Mouse (Mus musculus) forebrain, embryonic 16.5 days (tissue): Measurements from ENCODE around the gene Nr1h3. TPM values are rescaled to one million over a fixed set of nuclear protein-coding genes. Genes with fewer than 3 reads are reported as not detected.

Experiments
- ATAC-seq: fragments of 200-750 bp; cut with Nextera tagmentation; 2 replicates; pipeline ENCODE4 v1.8.0; 2017; ENCODE audit warnings: mild to moderate bottlenecking, moderate library complexity
- H3K27ac ChIP-seq: fragments of 300-500 bp; sonication (generic); 2 replicates; pipeline ENCODE4 v1.5.1; 2014; ENCODE audit warnings: low read length, control low read depth
- H3K27me3 ChIP-seq: fragments of 300-500 bp; sonication (generic); replicated peaks from 2 replicates; pipeline ENCODE4 v1.6.1; 2014; ENCODE audit warnings: low read length; ENCODE audit not compliant: control insufficient read depth, insufficient read depth
- H3K36me3 ChIP-seq: fragments of 300-500 bp; sonication (generic); 2 replicates; pipeline ENCODE4 v1.6.1; 2014; ENCODE audit not compliant: control insufficient read depth, insufficient read depth
- H3K4me1 ChIP-seq: fragments of 300-500 bp; sonication (generic); replicated peaks from 2 replicates; pipeline ENCODE4 v1.6.1; 2014; ENCODE audit warnings: low read length; ENCODE audit not compliant: control insufficient read depth, insufficient read depth
- H3K4me2 ChIP-seq: fragments of 300-500 bp; sonication (generic); 2 replicates; pipeline ENCODE4 v1.6.1; 2014; ENCODE audit warnings: mild to moderate bottlenecking, low read length, control low read depth
- H3K4me3 ChIP-seq: fragments of 300-500 bp; sonication (generic); replicated peaks from 2 replicates; pipeline ENCODE4 v1.5.1; 2014; ENCODE audit warnings: mild to moderate bottlenecking, low read length, control low read depth
- H3K9ac ChIP-seq: fragments of 300-500 bp; sonication (generic); replicated peaks from 2 replicates; pipeline ENCODE4 v1.6.1; 2014; ENCODE audit warnings: low read depth, low read length, control low read depth
- H3K9me3 ChIP-seq: fragments of 300-500 bp; sonication (generic); 2 replicates; pipeline ENCODE4 v1.6.1; 2016; ENCODE audit warnings: low read length; ENCODE audit not compliant: control insufficient read depth
- WGBS: fragments of 180-500 bp; shearing (Covaris S2); extraction: QIAGEN DNeasy Blood & Tissue Kit; methylation state at CpG from one replicate; pipeline ENCODE4 v1.1.7; 2014; 5-methylcytosine and 5-hydroxymethylcytosine counted together
- polyA plus RNA-seq: library from polyadenylated mRNA; unstranded; fragments of >200 nt; fragmentation: Nextera tagmentation; extraction: Ambion mirVana; gene quantifications from 2 replicates; pipeline ENCODE4 v1.2.1, GENCODE M21; 2015

The Nr1h3 gene
- polyA plus RNA-seq, 1 experiment from 2014 or later: 2.6 TPM

- no peaks in the 10 kb centered on the region for H3K4me1 ChIP-seq
- no peak overlapping the region for H3K4me2 ChIP-seq
- no peak overlapping the region for H3K9ac ChIP-seq
- H3K9me3 ChIP-seq: no peaks in the 10 kb centered on the region
- H3K27me3 ChIP-seq: no peaks in the 10 kb centered on the region
- H3K36me3 ChIP-seq: peaks cover 3% of the 10 kb centered on the region; the same call in 1 of the 2 replicates
- H3K27ac ChIP-seq: no peak overlapping the region
- ATAC-seq: no peak
- no peak overlapping the region for H3K4me3 ChIP-seq
- 87% methylated on average over 2 of the region's 2 CpGs for WGBS
These were observed 27.1 kb upstream of the Nr1h3 start for GRCm38 (mm10) chr2:91229735-91230134.

DNA sequence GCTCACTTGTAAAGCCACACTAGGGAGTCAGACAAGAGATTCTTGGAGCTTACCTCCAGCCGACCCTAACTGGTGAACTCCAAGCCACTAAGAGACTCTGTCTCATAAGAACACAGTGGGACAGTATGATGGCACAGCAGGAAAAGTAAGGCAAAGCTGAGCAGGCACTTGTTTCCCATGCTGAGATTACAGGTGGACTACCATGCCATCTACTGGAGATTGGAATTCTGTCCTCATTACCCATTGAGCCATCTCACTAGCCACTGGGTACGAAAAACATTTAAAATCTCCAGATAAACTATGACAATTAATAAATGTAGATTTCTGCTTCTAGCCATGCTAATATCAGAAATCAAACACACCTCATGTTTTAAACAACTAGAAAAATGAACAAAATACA is 21.0 kb upstream of the Nr1h3 start:
- 79% methylated on average over 2 of the region's 2 CpGs for WGBS

GRCm38 (mm10) chr2:91220501-91220900 is 17.9 kb upstream of the Nr1h3 start:
- H3K9me3 ChIP-seq: no peaks in the 10 kb centered on the region
- no peak overlapping the region for H3K4me3 ChIP-seq
- no peak for ATAC-seq
- H3K27ac ChIP-seq: no peak overlapping the region
- no peak overlapping the region for H3K9ac ChIP-seq
- WGBS: 98% methylated on average over 3 of the region's 3 CpGs
- H3K4me1 ChIP-seq: 0 out of 2 replicates have a peak, but pooled peaks cover 2% of the 10 kb centered on the region
- no peaks in the 10 kb centered on the region for H3K36me3 ChIP-seq
- no peaks in the 10 kb centered on the region for H3K27me3 ChIP-seq
- no peak overlapping the region for H3K4me2 ChIP-seq

More for the DNA sequence above, 21.0 kb upstream of the Nr1h3 start:
- no peak overlapping the region for H3K4me3 ChIP-seq
- no peak overlapping the region for H3K4me2 ChIP-seq
- H3K9ac ChIP-seq: no peak overlapping the region
- no peaks in the 10 kb centered on the region for H3K36me3 ChIP-seq
- no peak overlapping the region for H3K27ac ChIP-seq
- no peaks in the 10 kb centered on the region for H3K4me1 ChIP-seq
- no peaks in the 10 kb centered on the region for H3K9me3 ChIP-seq
- H3K27me3 ChIP-seq: no peaks in the 10 kb centered on the region
- ATAC-seq: no peak

GRCm38 (mm10) chr2:91217032-91217431 is 14.4 kb upstream of the Nr1h3 start:
- 0 out of 2 replicates have a peak, but pooled peaks cover 2% of the 10 kb centered on the region for H3K4me1 ChIP-seq
- no peaks in the 10 kb centered on the region for H3K9me3 ChIP-seq
- H3K27ac ChIP-seq: no peak overlapping the region
- WGBS: 43% methylated on average over 4 of the region's 4 CpGs
- H3K36me3 ChIP-seq: peaks cover 8% of the 10 kb centered on the region; the same call in 1 of the 2 replicates
- H3K4me3 ChIP-seq: no peak overlapping the region
- H3K4me2 ChIP-seq: no peak overlapping the region
- ATAC-seq: no peak
- H3K9ac ChIP-seq: no peak overlapping the region
- no peaks in the 10 kb centered on the region for H3K27me3 ChIP-seq

DNA sequence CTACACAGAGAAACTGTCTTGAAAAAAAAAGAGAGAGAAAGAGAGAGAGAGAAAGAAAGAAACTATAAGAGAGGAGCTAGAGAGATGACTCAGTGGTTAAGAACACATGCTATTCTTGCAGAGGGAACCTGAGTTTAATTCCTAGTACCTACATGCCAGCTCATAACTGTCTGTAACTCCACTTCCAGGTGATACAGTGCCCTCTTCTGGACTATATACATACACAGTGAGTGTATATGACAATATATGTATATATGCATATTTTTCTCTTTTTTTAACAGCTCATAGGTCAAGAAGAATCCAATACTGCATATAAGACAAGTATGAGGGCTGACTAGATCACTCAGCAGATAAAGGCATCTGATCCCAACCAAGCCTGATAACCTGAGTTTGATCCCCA is 10.7 kb upstream of the Nr1h3 start:
- Histone ChIP-seq H3K27ac (no peak overlapping the region), H3K9ac (no peak overlapping the region), H3K4me2 (no peak overlapping the region), H3K36me3 (peaks cover 33% of the 10 kb centered on the region), H3K27me3 (no peaks in the 10 kb centered on the region), H3K4me3 (no peak overlapping the region), H3K4me1 (0 out of 2 replicates have a peak, but pooled peaks cover 2% of the 10 kb centered on the region), H3K9me3 (no peaks in the 10 kb centered on the region)
- no peak for ATAC-seq

DNA sequence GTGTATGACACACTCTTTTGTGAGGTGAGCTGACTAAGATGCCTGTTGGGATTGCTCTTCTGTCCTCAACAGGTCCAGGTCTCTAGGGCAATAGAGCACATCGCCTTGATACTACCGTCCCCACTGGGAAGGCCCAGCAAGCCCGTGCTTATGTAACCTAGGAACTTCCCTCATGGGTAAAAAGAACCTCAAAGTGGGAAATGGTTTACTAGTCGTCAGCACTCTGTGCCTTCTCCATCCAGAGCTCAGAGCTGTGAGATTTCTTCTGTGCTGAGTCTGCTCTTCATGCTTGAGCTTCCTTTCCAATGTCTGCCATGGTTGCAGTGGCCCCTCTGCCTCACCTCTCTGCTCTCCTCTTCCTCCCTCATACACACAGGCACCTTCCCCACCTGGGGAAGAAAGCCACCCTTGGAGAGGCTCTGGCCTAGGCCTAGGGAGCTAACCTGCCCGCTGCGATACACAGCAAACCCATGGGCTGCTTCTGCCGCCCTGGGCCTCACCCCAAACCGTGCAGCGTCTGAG is 3.7 kb upstream of the Nr1h3 start:
- H3K9ac ChIP-seq: no peak overlapping the region
- H3K27ac ChIP-seq: no peak overlapping the region
- no peaks in the 10 kb centered on the region for H3K9me3 ChIP-seq
- no peak overlapping the region for H3K4me3 ChIP-seq
- WGBS: 94% methylated on average over 9 of the region's 9 CpGs
- peaks cover 21% of the 10 kb centered on the region for H3K4me1 ChIP-seq
- ATAC-seq: no peak
- peaks cover 32% of the 10 kb centered on the region for H3K36me3 ChIP-seq
- no peak overlapping the region for H3K4me2 ChIP-seq
- H3K27me3 ChIP-seq: no peaks in the 10 kb centered on the region

DNA sequence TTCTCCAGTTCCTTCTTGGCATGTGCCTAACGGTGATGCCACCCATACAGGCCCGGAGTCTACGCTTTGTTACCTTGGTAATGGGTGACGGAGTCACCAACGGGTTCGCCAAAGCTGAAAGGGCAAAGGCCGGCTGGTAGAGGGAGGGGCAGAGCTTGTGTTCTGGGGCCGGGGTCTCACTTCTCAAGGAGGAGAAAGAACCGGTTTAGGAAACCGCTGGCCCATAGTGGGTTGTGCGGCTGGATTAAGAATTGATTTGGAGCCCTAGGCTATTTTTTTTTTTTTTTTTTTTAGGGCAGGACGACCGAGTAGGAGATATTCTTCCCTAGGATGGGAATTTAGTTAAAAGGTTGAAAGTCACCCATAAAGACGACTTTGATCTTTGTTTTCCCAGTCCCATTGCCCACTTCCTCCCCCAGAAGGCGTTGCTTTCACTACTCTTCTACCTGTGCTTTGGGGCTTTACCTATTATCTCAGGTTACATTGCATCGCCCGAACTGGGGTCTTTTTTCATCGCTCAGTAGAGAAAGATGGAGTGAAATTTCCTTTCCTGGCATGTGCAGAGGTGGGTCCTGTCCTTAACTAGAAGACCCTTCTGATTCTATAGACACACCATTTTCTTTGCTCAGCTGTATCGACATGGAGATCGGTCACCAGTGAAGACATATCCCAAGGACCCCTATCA is 480 bp upstream of the Nr1h3 start:
- Histone ChIP-seq H3K4me1 (peaks cover 21% of the 10 kb centered on the region), H3K36me3 (peaks cover 10% of the 10 kb centered on the region; the same call in 1 of the 2 replicates), H3K27me3 (no peaks in the 10 kb centered on the region), H3K27ac (peak overlapping the region; percentile 93), H3K9me3 (no peaks in the 10 kb centered on the region), H3K9ac (peak overlapping the region; percentile 93), H3K4me2 (peak overlapping the region; percentile 90), H3K4me3 (peak overlapping the region; percentile 92)
- no peak for ATAC-seq
- 11% methylated on average over 20 of the region's 20 CpGs for WGBS

GRCm38 (mm10) chr2:91198888-91199287 is 3.7 kb downstream of the Nr1h3 start:
- Histone ChIP-seq H3K9ac (no peak overlapping the region), H3K27ac (no peak overlapping the region), H3K4me3 (no peak overlapping the region), H3K36me3 (no peaks in the 10 kb centered on the region), H3K4me1 (peaks cover 22% of the 10 kb centered on the region), H3K4me2 (no peak overlapping the region), H3K9me3 (no peaks in the 10 kb centered on the region), H3K27me3 (no peaks in the 10 kb centered on the region)
- WGBS: 82% methylated on average over 3 of the region's 3 CpGs
- ATAC-seq: no peak

DNA sequence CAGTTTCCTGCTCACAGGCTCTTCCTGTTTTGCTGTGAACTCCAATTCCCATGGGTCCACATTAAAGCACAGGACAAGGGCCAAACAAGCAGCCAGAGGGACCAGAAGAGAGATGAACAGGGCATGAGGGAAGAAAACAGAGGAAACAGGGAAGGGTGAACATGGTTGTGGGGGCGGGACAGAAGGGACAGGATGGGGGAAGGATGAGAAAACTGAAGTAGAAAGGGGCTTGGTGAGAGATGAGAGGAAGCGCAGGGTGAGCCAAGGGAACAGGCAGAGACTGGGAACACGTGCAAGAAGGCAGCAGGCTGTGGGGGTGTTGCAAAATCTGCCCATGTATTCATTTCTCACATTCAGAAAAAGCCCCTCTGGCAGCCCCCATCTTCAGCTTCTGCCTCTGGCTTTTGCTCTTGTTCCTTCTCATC is 6.0 kb downstream of the Nr1h3 start:
- H3K9me3 ChIP-seq: no peaks in the 10 kb centered on the region
- no peak for ATAC-seq
- H3K27ac ChIP-seq: no peak overlapping the region
- H3K4me2 ChIP-seq: no peak overlapping the region
- 73% methylated on average over 3 of the region's 3 CpGs for WGBS
- H3K36me3 ChIP-seq: no peaks in the 10 kb centered on the region
- H3K4me1 ChIP-seq: peaks cover 10% of the 10 kb centered on the region
- H3K4me3 ChIP-seq: no peak overlapping the region
- H3K9ac ChIP-seq: no peak overlapping the region
- no peaks in the 10 kb centered on the region for H3K27me3 ChIP-seq
